Mouse (Mus musculus) spleen, postnatal 10 days (tissue): ENCODE results near the gene Gm20741.

ENCODE experiments used
- DNase-seq, 2 experiments: peaks; one replicate each; pipeline ENCODE4 v3.0.0; 2021 to 2022; ENCODE audit warnings: low spot score in 2 of 2

Gene Gm20741

DNA sequence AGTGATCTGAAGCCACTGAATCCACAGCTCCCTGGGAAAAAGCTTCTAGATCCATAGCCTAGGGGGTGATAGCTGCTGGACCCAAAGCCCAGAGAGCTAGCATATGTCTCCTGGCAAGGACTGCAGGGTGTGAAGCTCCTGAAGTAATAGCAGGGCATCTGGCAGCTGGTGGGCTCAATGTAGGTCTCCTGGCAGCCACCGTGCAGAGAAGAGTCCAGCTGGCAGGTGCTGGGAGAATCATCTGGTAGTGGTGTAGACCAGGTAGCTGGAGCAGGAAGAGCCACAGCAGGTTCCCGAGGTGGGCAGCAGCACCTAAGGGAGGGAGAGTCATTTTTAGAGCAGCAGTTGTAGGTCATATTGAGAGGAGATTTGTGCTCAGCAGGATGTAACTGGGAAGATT, at the start of gene Gm20741:
Gene Gm20741, minus strand, starts transcription at position 394 of the 400 bp plus-strand sequence.
- DNase-seq = no peak

DNA sequence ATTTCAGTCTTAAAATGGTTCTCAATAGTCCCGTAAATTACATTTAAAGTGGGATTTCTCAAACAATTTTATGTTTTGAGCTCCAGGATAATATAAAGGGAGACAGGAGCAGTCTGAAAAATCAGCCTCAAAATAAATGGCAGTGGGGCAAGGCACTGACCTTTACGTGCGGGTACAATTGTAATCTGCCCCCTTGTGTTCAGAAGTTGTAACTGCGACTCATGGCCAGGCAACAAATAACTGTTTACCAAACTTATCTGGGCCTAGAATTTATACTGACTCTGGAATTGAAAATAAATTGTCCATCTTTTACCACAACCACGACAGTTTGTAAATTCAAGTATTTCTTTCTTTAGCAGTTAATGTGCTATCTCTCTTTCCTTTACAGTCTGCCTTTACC, 39.4 kb upstream of the Gm20741 start:
- DNase-seq = no peak

DNA sequence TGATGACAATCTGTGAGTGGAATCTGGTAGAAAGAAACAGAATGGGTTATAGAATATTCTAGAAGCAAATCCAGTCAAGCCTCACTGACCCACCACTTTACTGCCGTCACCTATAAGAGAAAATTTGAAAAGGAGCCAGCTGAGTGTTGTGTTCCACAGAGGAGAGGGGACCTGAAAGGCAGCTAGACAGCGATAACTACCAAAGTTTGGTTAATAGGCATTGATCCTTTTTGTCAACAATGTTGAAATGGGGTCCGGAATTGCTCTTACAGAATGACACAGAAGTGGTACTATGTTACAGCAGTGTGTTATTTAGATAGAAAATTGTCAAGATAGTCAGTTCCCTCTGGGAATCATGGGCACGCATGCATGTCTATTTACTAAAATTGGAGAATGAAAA, 36.5 kb upstream of the Gm20741 start:
- DNase-seq = no peak

DNA sequence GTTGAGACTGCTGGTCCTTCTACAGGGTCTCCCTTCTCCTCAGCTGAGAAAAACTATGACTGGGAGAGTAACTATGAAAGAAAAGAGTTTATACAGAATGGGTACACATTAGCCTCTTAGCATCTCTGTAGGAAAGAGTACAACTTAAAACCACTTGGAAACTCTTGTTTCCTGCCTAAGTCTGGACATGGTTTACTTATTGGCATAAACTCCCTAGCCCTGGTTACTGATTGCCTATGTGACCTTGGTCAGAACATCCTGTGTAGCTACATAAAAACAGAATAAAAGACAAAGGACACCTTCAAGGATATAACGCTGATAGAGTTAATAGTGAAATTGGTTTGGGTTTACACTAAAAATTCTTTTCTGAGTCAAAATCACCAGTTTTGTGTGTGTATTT, 35.3 kb upstream of the Gm20741 start:
- no peak for DNase-seq

DNA sequence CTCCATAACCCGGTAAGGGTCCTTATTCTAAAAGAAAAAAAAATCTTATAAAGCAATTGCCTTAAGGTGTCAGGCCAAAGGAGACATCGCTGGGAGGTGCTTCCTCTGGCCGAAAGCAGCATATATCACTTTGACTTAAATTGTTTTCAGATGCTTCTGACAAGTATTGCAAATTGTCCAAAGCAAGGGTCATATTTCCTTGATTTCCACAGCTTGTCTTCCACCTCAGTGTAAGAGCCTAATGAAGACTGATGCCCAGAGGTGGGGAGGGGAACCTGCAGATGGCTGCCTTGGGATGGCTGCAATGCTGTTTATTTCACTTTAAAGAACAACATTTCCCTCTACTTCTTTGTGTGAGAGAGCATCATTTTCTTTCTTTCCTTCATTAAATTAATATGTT, 15.0 kb upstream of the Gm20741 start:
- DNase-seq = no peak

GRCm38 (mm10) chr16:88826095-88826652, 14.2 kb upstream of the Gm20741 start, which contains the start of gene Krtap14:
Krtap14 (minus strand) TSS chr16:88826145.
- DNase-seq = no peak

DNA sequence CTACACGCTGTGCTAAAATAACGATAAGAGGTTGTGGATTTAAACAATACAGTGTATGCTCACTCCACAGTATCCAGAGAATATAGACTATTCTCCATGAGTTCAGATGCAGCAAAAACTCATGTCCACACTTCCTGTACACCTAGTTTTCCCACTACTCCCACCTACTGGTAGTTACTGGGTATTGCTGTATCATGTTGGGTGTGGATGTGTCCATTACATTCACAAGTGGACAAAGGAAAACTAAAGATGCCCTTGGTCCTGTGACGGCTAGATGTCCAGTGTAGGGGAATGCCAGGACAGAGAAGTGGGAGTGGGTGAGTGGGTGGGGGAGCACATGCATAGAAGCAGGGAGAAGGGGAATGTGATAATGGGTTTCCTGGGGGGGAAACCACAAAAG, 11.7 kb upstream of the Gm20741 start:
- DNase-seq = no peak

- no peak for DNase-seq
Measured at GRCm38 (mm10) chr16:88820066-88820465, 8.0 kb upstream of the Gm20741 start, which contains the start of gene Krtap15. Krtap15 (plus strand) TSS chr16:88820215.

GRCm38 (mm10) chr16:88786786-88787185, 25.2 kb downstream of the Gm20741 start:
- no peak for DNase-seq

- DNase-seq = no peak
Measured at GRCm38 (mm10) chr16:88777596-88777995, 34.4 kb downstream of the Gm20741 start, which contains the start of gene Gm5965. Gm5965 (plus strand) TSS chr16:88777896.

GRCm38 (mm10) chr16:88774106-88774505, 37.9 kb downstream of the Gm20741 start, which contains the start of gene 2310057N15Rik:
2310057N15Rik (minus strand) TSS chr16:88774206.
- DNase-seq = no peak
